12 mouse cellular contexts compared by ENCODE assay signal in the genomic region with DNA sequence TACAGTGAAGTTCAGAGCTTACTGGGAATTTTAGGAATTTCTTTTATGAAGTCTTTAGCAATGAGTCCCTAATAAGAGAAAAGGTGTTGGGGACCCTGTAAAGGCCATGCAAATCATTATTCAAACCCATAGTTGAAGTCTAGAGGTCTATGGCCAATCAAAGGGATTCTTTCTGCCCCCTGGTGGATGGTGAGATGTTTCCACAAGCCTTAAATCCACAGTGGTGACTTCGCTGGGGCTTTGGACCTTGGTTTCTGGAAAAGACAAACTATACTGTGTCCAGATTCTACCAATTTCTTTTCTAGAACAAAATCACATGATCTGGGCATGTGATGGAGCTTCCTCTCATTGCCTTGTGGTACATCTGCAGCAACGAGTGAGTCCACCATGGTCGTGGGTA.
DNase-seq lines count a peak whose midpoint lies in the region; ATAC-seq and TF ChIP-seq lines count a peak whose summit lies in the region.
"Had no signal": no experiment of that assay in that cellular context is flagged by ENCODE, and none has a peak within 500 bp of the region (broad histone marks: within the 10 kb centered on the region; RNA-seq: fewer than 3 reads in every experiment).

No protein-coding gene starts in this region.

- no peak overlapping the region for H3K4me2 ChIP-seq in forebrain, postnatal 0 days (ENCODE audit: low read depth)
- H3K4me2 ChIP-seq in forebrain, embryonic 13.5 days, result no peak overlapping the region

- TF ChIP-seq POLR2A in brain, embryonic 14.5 days (IDR thresholded peaks at IDR 0.05; ENCODE audit: borderline replicate concordance, extremely low read depth, insufficient read depth, insufficient read length, poor library complexity, severe bottlenecking), result no peak

- no peak overlapping the region for H3K4me3 ChIP-seq in forebrain, postnatal 0 days (ENCODE audit: low read depth, low read length)
- H3K4me3 ChIP-seq in forebrain, embryonic 13.5 days, result no peak overlapping the region
- no peak overlapping the region for H3K4me3 ChIP-seq in ES-E14 (ENCODE audit: insufficient read depth in 1 of 2, low read depth in 1 of 2, low read length in 2 of 2, poor library complexity in 1 of 2, severe bottlenecking in 1 of 2)
- H3K4me3 ChIP-seq: myocyte had no signal

- H3K27me3 ChIP-seq in forebrain, postnatal 0 days (ENCODE audit: insufficient read depth, low read length), result no peaks in the 10 kb centered on the region
- H3K27me3 ChIP-seq in forebrain, embryonic 13.5 days, result no peaks in the 10 kb centered on the region

- peaks cover 21% of the 10 kb centered on the region for H3K4me1 ChIP-seq in forebrain, postnatal 0 days (ENCODE audit: insufficient read depth)
- H3K4me1 ChIP-seq in forebrain, embryonic 13.5 days, result peaks cover 26% of the 10 kb centered on the region
- 0 out of 4 replicates have a peak, but pooled peaks cover 0 to 1% of the 10 kb centered on the region in 2 experiments for H3K4me1 ChIP-seq in ES-E14 (ENCODE audit: control insufficient read depth in 2 of 2, insufficient read depth in 2 of 2, low read length in 2 of 2, poor library complexity in 1 of 2)

- no peaks in the 10 kb centered on the region for H3K36me3 ChIP-seq in forebrain, postnatal 0 days (ENCODE audit: insufficient read depth)
- no peaks in the 10 kb centered on the region for H3K36me3 ChIP-seq in forebrain, embryonic 13.5 days (ENCODE audit: poor library complexity, severe bottlenecking)
- no peaks in the 10 kb centered on the region for H3K36me3 ChIP-seq in ES-E14 (ENCODE audit: control insufficient read depth, insufficient read depth, low read length, poor library complexity, severe bottlenecking)
- H3K36me3 ChIP-seq: G1E had no signal

- H3K9me3 ChIP-seq in forebrain, postnatal 0 days (ENCODE audit: low read length), result no peaks in the 10 kb centered on the region
- H3K9me3 ChIP-seq in forebrain, embryonic 13.5 days (replicated peaks), result no peaks in the 10 kb centered on the region
- no peaks in the 10 kb centered on the region for H3K9me3 ChIP-seq in ES-E14 (ENCODE audit: control insufficient read depth, insufficient read depth, low read depth, low read length)

- no peak for DNase-seq in forebrain, postnatal 0 days
- peak; percentile 30 for DNase-seq in kidney, postnatal 10 days
- DNase-seq in kidney, postnatal 14 days, result no peak
- peak; percentile 25 for DNase-seq in ES-E14 (ENCODE audit: low read depth, low spot score)
- DNase-seq in brain, embryonic 14.5 days (ENCODE audit: low read depth), result peak; percentile 40
- DNase-seq in spleen, postnatal 10 days (ENCODE audit: low spot score in 2 of 2), result no peak
- DNase-seq: cerebellum, adult 9-11 months; kidney, adult 8-10 months; thymus, postnatal 4 days had no signal

- in situ Hi-C loops in ES-E14 (cut with MboI; ENCODE audit: low sequenced_read_pairs in 2 of 2, unreplicated experiment in 2 of 2), result no loop called here

- 86% methylated on average over 3 of the region's 3 CpGs for WGBS in forebrain, postnatal 0 days
- WGBS in forebrain, embryonic 13.5 days, result 82% methylated on average over 3 of the region's 3 CpGs

- no peak overlapping the region for H3K9ac ChIP-seq in forebrain, postnatal 0 days
- no peak overlapping the region for H3K9ac ChIP-seq in forebrain, embryonic 13.5 days
- no peak overlapping the region for H3K9ac ChIP-seq in ES-E14 (ENCODE audit: insufficient read depth, low read depth, low read length, poor library complexity, severe bottlenecking)

- no peak for ATAC-seq in forebrain, postnatal 0 days
- no peak for ATAC-seq in forebrain, embryonic 13.5 days

- H3K27ac ChIP-seq in forebrain, postnatal 0 days (ENCODE audit: low read depth, low read length), result no peak overlapping the region
- H3K27ac ChIP-seq in forebrain, embryonic 13.5 days, result no peak overlapping the region
- no peak overlapping the region for H3K27ac ChIP-seq in ES-E14 (ENCODE audit: insufficient read depth, low read depth, low read length, poor library complexity, severe bottlenecking)

- peak; percentile 53 for TF ChIP-seq CTCF in forebrain, postnatal 0 days (IDR thresholded peaks at IDR 0.05; ENCODE audit: low read depth)
- TF ChIP-seq CTCF in brain, embryonic 14.5 days (IDR thresholded peaks at IDR 0.05; ENCODE audit: borderline replicate concordance, extremely low read depth, insufficient read depth, insufficient read length), result peak; percentile 22; the same call in 1 of the 2 replicates

TF ChIP-seq in ES-E14, 5 proteins besides CTCF, POLR2A, EP300 and RAD21:
- no peak for TF ChIP-seq ZNF384 (IDR thresholded peaks at IDR 0.05; ENCODE audit: low read depth, low read length)
- TF ChIP-seq HCFC1 (IDR thresholded peaks at IDR 0.05; ENCODE audit: borderline replicate concordance, insufficient read depth, low read length), result no peak
- no peak for TF ChIP-seq CHD2 (IDR thresholded peaks at IDR 0.05; ENCODE audit: low read depth, low read length)
- no peak for TF ChIP-seq MAFK (IDR thresholded peaks at IDR 0.05; ENCODE audit: insufficient read depth, low read depth, low read length)
- no peak; the same call in 1 of the 2 replicates for TF ChIP-seq ZC3H11A (IDR thresholded peaks at IDR 0.05; ENCODE audit: borderline replicate concordance, low read depth, low read length)

Comparison
In these comparisons a context has a peak if more than half of its experiments do, and no peak if none do; other contexts are left out.
1. DNase-seq: peak in kidney, postnatal 10 days (single experiment), ES-E14 (single experiment) and brain, embryonic 14.5 days (single experiment); none in forebrain, postnatal 0 days (single experiment), kidney, postnatal 14 days (single experiment) and spleen, postnatal 10 days (0 of 2).